Mouse (Mus musculus) naive thymus-derived CD4-positive, alpha-beta T cell, adult 2 months (primary cell): Measurements from ENCODE around the gene Cdc73.
A peak's percentile ranks its signal among the peaks of the same experiment; 100 is the strongest.
"Not testable (repeated sequence)": the region's sequence is repeated elsewhere in the genome, so short reads cannot be mapped to it uniquely, and the experiment has no call there.

ENCODE experiments used
- DNase-seq: peaks from one replicate; pipeline ENCODE4 v3.0.0-alpha.2; 2011; ENCODE audit warnings: low read depth

The Cdc73 gene

GRCm38 (mm10) chr1:143702741-143703262 lies at the start of gene Cdc73:
Cdc73 (minus strand) TSS chr1:143702893.
- DNase-seq, result peak; percentile 95

- DNase-seq, result no peak
Observed at GRCm38 (mm10) chr1:143745871-143746270, 43.2 kb upstream of the Cdc73 start.

- no peak for DNase-seq
Observed at GRCm38 (mm10) chr1:143742186-143742585, 39.5 kb upstream of the Cdc73 start.

GRCm38 (mm10) chr1:143741331-143741730 lies 38.6 kb upstream of the Cdc73 start:
- no peak for DNase-seq

GRCm38 (mm10) chr1:143740581-143740980 lies 37.9 kb upstream of the Cdc73 start:
- no peak for DNase-seq

- peak; percentile 92 for DNase-seq
Observed at GRCm38 (mm10) chr1:143739361-143740350, 37.0 kb upstream of the Cdc73 start.

GRCm38 (mm10) chr1:143738811-143739210 lies 36.1 kb upstream of the Cdc73 start:
- DNase-seq, result peak; percentile 62

GRCm38 (mm10) chr1:143733914-143734410 lies 31.3 kb upstream of the Cdc73 start:
- no peak for DNase-seq

- DNase-seq, result no peak
Observed at GRCm38 (mm10) chr1:143731691-143732090, 29.0 kb upstream of the Cdc73 start.

GRCm38 (mm10) chr1:143730899-143731298 lies 28.2 kb upstream of the Cdc73 start:
- DNase-seq, result peak; percentile 53

GRCm38 (mm10) chr1:143727701-143728445 lies 25.2 kb upstream of the Cdc73 start:
- DNase-seq, result no peak

- no peak for DNase-seq
Observed at GRCm38 (mm10) chr1:143724456-143725064, 21.9 kb upstream of the Cdc73 start.

GRCm38 (mm10) chr1:143716038-143716437 lies 13.3 kb upstream of the Cdc73 start, which contains the start of gene Glrx2:
Glrx2 (plus strand) TSS chr1:143716338.
- not testable (repeated sequence) for DNase-seq

- DNase-seq, result no peak
Observed at GRCm38 (mm10) chr1:143710627-143710976, 7.9 kb upstream of the Cdc73 start.

GRCm38 (mm10) chr1:143709966-143710626 lies 7.4 kb upstream of the Cdc73 start:
- no peak for DNase-seq

- no peak for DNase-seq
Observed at GRCm38 (mm10) chr1:143708361-143708760, 5.7 kb upstream of the Cdc73 start.

GRCm38 (mm10) chr1:143707006-143707405 lies 4.3 kb upstream of the Cdc73 start:
- no peak for DNase-seq

- no peak for DNase-seq
Observed at GRCm38 (mm10) chr1:143702141-143702740, 452 bp downstream of the Cdc73 start.

- peak; percentile 29 for DNase-seq
Observed at GRCm38 (mm10) chr1:143701736-143702135, 957 bp downstream of the Cdc73 start.

- no peak for DNase-seq
Observed at GRCm38 (mm10) chr1:143684849-143685248, 17.8 kb downstream of the Cdc73 start.

- DNase-seq, result no peak
Observed at GRCm38 (mm10) chr1:143681108-143681507, 21.6 kb downstream of the Cdc73 start.
